Mouse (Mus musculus): ENCODE data around the gene Ankrd45. TPM values are rescaled to one million over a fixed set of nuclear protein-coding genes. Genes with fewer than 3 reads are reported as not detected.
"Not testable (repeated sequence)": the region's sequence is repeated elsewhere in the genome, so short reads cannot be mapped to it uniquely, and the experiment has no call there.

The Ankrd45 gene
- polyA plus RNA-seq, 1 experiment, result 1.1 TPM

DNA sequence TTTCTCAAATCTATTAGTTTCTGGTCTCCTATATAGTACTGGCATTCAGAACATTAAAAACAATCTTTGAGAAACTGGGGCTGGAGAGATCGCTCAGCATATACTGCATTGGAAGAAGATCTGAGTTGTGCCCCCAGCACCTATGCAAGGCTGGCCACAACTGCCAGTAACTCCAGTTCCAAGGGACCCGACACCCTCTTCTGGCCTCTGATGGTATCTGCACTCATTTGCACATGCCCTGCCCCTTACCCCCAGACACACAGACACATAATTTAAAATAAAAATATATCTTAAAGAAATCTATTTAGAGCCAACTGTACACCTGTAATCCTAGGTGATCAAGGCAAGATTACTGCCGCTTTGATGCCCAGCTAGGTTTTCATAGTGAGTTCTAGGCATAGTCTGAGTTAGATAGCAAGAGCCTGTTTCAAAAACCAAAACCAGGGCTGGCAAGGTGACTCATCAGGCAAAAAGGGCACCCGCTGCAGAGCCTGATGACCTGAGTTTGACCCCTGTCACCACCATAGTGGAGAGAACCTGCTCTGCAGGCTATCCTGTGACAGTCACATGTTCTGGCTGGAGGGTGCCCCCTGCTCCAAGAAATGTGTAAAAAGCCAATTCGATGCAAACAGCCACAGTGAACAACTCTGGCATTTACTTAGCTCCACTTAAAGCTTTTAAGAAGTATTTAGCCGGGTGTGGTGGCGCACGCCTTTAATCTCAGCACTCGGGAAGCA lies 2.3 kb upstream of the Ankrd45 start:
- Histone ChIP-seq H3K36me3 (ENCODE audit: control insufficient read depth, insufficient read depth) (no peaks in the 10 kb centered on the region), H3K4me2 (ENCODE audit: low read depth) (no peak overlapping the region), H3K27me3 (ENCODE audit: control insufficient read depth, insufficient read depth, insufficient read length) (no peaks in the 10 kb centered on the region), H3K4me3 (no peak overlapping the region), H3ac (ENCODE audit: control insufficient read depth, insufficient read length) (no peak overlapping the region), H3K79me2 (ENCODE audit: control insufficient read depth, insufficient read depth) (no peaks in the 10 kb centered on the region)
- TF ChIP-seq REST (IDR thresholded peaks at IDR 0.05; ENCODE audit: insufficient read depth, insufficient read length) (no peak), POLR2AphosphoS2 (IDR thresholded peaks at IDR 0.05; ENCODE audit: insufficient read length, low read depth) (no peak), POLR2A (IDR thresholded peaks at IDR 0.05; ENCODE audit: insufficient read length, low read depth) (no peak), USF1 (IDR thresholded peaks at IDR 0.05; ENCODE audit: low read depth) (no peak), TCF3 (IDR thresholded peaks at IDR 0.05; ENCODE audit: insufficient read length, low read depth) (no peak), E2F4 (IDR thresholded peaks at IDR 0.05; ENCODE audit: insufficient read depth) (no peak), TCF12 (IDR thresholded peaks at IDR 0.05; ENCODE audit: insufficient read depth, poor library complexity, severe bottlenecking) (no peak), MYOD1 (IDR thresholded peaks at IDR 0.05; ENCODE audit: control insufficient read depth in 1 of 3, insufficient read length in 2 of 3, low read depth in 2 of 3) (no peak), MYOG (IDR thresholded peaks at IDR 0.05; ENCODE audit: control insufficient read depth in 1 of 3, insufficient read depth in 1 of 3, insufficient read length in 2 of 3, low read depth in 2 of 3) (no peak), CEBPB (IDR thresholded peaks at IDR 0.05; ENCODE audit: insufficient read depth, poor library complexity, severe bottlenecking) (no peak)

DNA sequence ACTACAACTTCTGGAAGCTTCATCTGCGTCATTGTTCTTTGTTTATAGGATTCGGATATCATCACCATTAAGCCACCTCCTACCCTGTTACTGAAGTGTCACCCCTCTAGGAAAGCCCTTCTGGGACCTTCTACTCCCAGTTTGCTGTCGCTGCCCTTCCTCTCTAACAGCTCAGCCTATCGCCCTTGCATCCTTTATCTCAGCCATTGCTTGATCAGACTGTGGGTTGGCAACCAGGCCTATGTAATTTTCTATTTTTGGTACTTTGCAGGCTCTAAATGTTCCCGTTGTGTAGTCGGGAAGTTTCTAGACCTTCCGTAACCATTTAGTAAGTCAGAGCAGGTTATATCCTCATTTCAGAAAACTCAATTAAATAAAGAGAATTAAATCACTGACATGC lies 725 bp downstream of the Ankrd45 start:
- Histone ChIP-seq H3K79me2 (ENCODE audit: control insufficient read depth, insufficient read depth) (no peaks in the 10 kb centered on the region), H3K4me3 (no peak overlapping the region), H3K27me3 (ENCODE audit: control insufficient read depth, insufficient read depth, insufficient read length) (no peaks in the 10 kb centered on the region), H3K36me3 (ENCODE audit: control insufficient read depth, insufficient read depth) (peaks cover 3% of the 10 kb centered on the region), H3K4me2 (ENCODE audit: low read depth) (no peak overlapping the region), H3ac (ENCODE audit: control insufficient read depth, insufficient read length) (no peak overlapping the region)
- no peak for TF ChIP-seq SRF (IDR thresholded peaks at IDR 0.05; ENCODE audit: control insufficient read depth, insufficient read length, low read depth)
- no peak for TF ChIP-seq POLR2A (IDR thresholded peaks at IDR 0.05; ENCODE audit: insufficient read length, low read depth)
- TF ChIP-seq TCF3 (IDR thresholded peaks at IDR 0.05; ENCODE audit: insufficient read length, low read depth), result no peak
- no peak for TF ChIP-seq E2F4 (IDR thresholded peaks at IDR 0.05; ENCODE audit: insufficient read depth)
- TF ChIP-seq MYOG (IDR thresholded peaks at IDR 0.05; ENCODE audit: control insufficient read depth in 1 of 3, insufficient read depth in 1 of 3, insufficient read length in 2 of 3, low read depth in 2 of 3), result no peak

DNA sequence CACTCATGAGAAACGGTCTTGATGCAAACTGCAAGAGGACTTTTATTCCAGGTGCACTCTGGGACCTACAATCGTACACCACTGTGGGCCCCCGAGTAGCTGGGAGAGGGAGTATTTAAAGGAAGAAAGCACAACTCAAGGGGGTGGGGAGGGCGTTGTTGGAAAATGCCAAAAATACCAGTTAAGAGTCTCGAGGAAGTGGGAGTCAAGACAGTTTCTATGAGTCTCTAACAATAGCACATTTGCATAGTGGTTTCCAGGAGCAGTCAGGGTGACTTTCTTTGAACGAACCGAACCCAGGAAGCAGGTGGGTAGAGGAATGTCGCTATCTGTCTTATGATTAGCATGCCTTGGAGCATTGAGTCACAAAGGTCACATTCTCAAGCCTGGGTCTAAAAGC lies 3.1 kb downstream of the Ankrd45 start:
- not testable (repeated sequence) for H3K36me3 ChIP-seq (ENCODE audit: control insufficient read depth, insufficient read depth); H3K79me2 ChIP-seq (ENCODE audit: control insufficient read depth, insufficient read depth)

DNA sequence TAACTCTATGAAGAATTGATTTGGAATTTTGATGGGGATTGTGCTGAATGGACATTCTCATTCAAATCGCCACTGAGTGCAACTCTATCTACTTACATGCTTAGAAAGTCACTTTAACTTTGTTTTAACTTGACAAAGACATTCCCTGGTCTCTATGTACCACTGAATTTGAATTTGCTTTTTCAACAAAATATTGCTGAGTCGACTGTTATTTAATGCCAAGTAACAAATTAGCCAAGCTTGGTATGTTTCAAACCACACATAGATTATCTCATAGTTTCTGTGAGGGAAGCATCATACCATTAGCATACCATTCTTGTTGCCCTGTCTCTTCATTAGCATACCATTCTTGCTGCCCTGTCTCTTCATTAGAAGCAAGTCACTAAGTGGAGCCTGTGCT lies 5.4 kb downstream of the Ankrd45 start:
- no peak overlapping the region for H3ac ChIP-seq (ENCODE audit: control insufficient read depth, insufficient read length)
- H3K79me2 ChIP-seq (ENCODE audit: control insufficient read depth, insufficient read depth), result no peaks in the 10 kb centered on the region
- TF ChIP-seq REST (IDR thresholded peaks at IDR 0.05; ENCODE audit: insufficient read depth, insufficient read length), result no peak
- TF ChIP-seq E2F4 (IDR thresholded peaks at IDR 0.05; ENCODE audit: insufficient read depth), result no peak
- no peak for TF ChIP-seq TCF3 (IDR thresholded peaks at IDR 0.05; ENCODE audit: insufficient read length, low read depth)
- TF ChIP-seq MYOG (IDR thresholded peaks at IDR 0.05; ENCODE audit: control insufficient read depth in 1 of 3, insufficient read depth in 1 of 3, insufficient read length in 2 of 3, low read depth in 2 of 3), result no peak
- TF ChIP-seq SRF (IDR thresholded peaks at IDR 0.05; ENCODE audit: control insufficient read depth, insufficient read length, low read depth), result no peak
- TF ChIP-seq MAX (IDR thresholded peaks at IDR 0.05; ENCODE audit: low read depth), result no peak
- H3K4me2 ChIP-seq (ENCODE audit: low read depth), result no peak overlapping the region
- no peak overlapping the region for H3K4me3 ChIP-seq
- peaks cover 4% of the 10 kb centered on the region for H3K36me3 ChIP-seq (ENCODE audit: control insufficient read depth, insufficient read depth)
- H3K27me3 ChIP-seq (ENCODE audit: control insufficient read depth, insufficient read depth, insufficient read length), result no peaks in the 10 kb centered on the region

More for the DNA sequence above, 3.1 kb downstream of the Ankrd45 start:
- H3K27me3 ChIP-seq (ENCODE audit: control insufficient read depth, insufficient read depth, insufficient read length); H3K4me3 ChIP-seq; H3K4me2 ChIP-seq (ENCODE audit: low read depth); H3ac ChIP-seq (ENCODE audit: control insufficient read depth, insufficient read length): not testable (repeated sequence)

DNA sequence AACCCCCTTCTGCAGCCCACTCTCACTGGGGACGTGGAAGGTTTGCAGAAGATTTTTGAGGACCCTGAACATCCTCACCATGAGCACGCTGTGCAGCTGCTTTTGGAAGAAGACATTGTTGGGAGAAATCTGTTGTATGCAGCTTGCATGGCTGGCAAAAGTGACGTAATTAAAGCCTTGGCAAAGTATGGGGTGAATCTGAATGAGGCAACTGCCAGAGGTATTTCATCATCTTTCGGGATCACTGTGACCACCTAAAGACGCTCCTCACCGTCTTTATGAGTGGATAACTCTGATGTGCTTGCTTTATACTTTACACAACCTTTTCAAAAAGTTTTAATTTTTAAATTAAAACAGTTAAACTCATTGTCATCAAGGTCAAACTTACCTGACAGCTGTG lies 8.6 kb downstream of the Ankrd45 start:
- Histone ChIP-seq H3K27me3 (ENCODE audit: control insufficient read depth, insufficient read depth, insufficient read length) (no peaks in the 10 kb centered on the region), H3K79me2 (ENCODE audit: control insufficient read depth, insufficient read depth) (no peaks in the 10 kb centered on the region), H3K36me3 (ENCODE audit: control insufficient read depth, insufficient read depth) (peaks cover 4% of the 10 kb centered on the region), H3ac (ENCODE audit: control insufficient read depth, insufficient read length) (no peak overlapping the region), H3K4me3 (peak overlapping the region; percentile 37), H3K4me2 (ENCODE audit: low read depth) (peak overlapping the region; percentile 80)
- TF ChIP-seq POLR2A (IDR thresholded peaks at IDR 0.05; ENCODE audit: insufficient read length, low read depth), result peak; percentile 26
- no peak for TF ChIP-seq MYOG (IDR thresholded peaks at IDR 0.05; ENCODE audit: control insufficient read depth in 1 of 3, insufficient read depth in 1 of 3, insufficient read length in 2 of 3, low read depth in 2 of 3)
- no peak for TF ChIP-seq REST (IDR thresholded peaks at IDR 0.05; ENCODE audit: insufficient read depth, insufficient read length)
- TF ChIP-seq POLR2AphosphoS2 (IDR thresholded peaks at IDR 0.05; ENCODE audit: insufficient read length, low read depth), result no peak
- no peak for TF ChIP-seq TCF3 (IDR thresholded peaks at IDR 0.05; ENCODE audit: insufficient read length, low read depth)
- TF ChIP-seq CEBPB (IDR thresholded peaks at IDR 0.05; ENCODE audit: insufficient read depth, poor library complexity, severe bottlenecking), result peak; percentile 94

Measured in myocyte (in vitro differentiated cells).